Mouse (Mus musculus) ES-E14 (cell line): ENCODE data around the gene Magi2.

Source experiments
- CHD2 ChIP-seq: IDR thresholded peaks from 2 replicates; pipeline ENCODE4 v1.6.1; 2014; ENCODE audit warnings: mild to moderate bottlenecking, low read depth, low read length, inconsistent platforms
- HCFC1 ChIP-seq: IDR thresholded peaks from 2 replicates; pipeline ENCODE4 v1.6.1; 2012; ENCODE audit warnings: low read length, inconsistent platforms, borderline replicate concordance; ENCODE audit not compliant: insufficient read depth
- ZC3H11A ChIP-seq: IDR thresholded peaks from 2 replicates; pipeline ENCODE4 v1.6.1; 2012; ENCODE audit warnings: low read depth, mild to moderate bottlenecking, inconsistent platforms, low read length, borderline replicate concordance
- ZNF384 ChIP-seq: IDR thresholded peaks from 2 replicates; pipeline ENCODE4 v1.6.1; 2012; ENCODE audit warnings: low read depth, low read length, inconsistent platforms

- no peak for TF ChIP-seq CHD2
- TF ChIP-seq HCFC1, result no peak
- no peak for TF ChIP-seq ZC3H11A
- no peak for TF ChIP-seq ZNF384
Measured at GRCm38 (mm10) chr5:20568966-20569365, 1342.1 kb downstream of the Magi2 start.
